Mouse (Mus musculus): ENCODE results near the gene Bpifc. TPM values are rescaled to one million over a fixed set of nuclear protein-coding genes. Genes with fewer than 3 reads are reported as not detected.

The Bpifc gene
- polyA plus RNA-seq (2015; fragmentation: Nextera tagmentation; extraction: Ambion mirVana), result not detected in 2 replicates

DNA sequence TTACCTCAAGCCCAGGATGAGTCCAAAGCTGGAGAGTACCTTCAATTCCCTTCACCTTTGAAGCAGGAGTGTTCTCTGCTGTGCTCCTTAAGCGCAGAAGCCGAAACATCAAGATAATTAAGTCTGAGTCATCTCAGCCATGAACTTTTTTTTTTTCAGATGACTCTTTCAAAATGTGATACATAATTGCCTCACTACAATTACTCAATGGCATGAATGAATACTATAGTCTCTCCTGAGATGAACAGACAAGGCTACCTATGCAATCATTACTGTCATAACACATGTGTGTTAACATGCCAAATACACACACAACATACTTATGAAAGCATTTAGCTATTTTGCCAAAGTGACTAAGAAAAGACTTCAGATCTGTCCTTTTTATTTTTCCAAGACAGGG lies at the start of gene Bpifc:
TSS of gene Bpifc (minus strand) at position 115 of the 400 bp plus-strand sequence.
- Histone ChIP-seq H3K9ac (ENCODE audit: low read depth, low read length) (no peak within 1 kb of the TSS), H3K36me3 (ENCODE audit: control insufficient read depth, insufficient read depth, low read length) (no peaks in the 10 kb centered on the region), H3K4me3 (ENCODE audit: low read depth, low read length) (no peak within 1 kb of the TSS), H3K27ac (ENCODE audit: low read length) (no peak within 1 kb of the TSS), H3K4me1 (ENCODE audit: control insufficient read depth, insufficient read depth, low read length) (no peaks in the 10 kb centered on the region), H3K9me3 (replicated peaks; ENCODE audit: control insufficient read depth, low read length, poor library complexity, severe bottlenecking) (no peaks in the 10 kb centered on the region), H3K27me3 (ENCODE audit: control insufficient read depth, insufficient read depth, low read depth, low read length) (no peaks in the 10 kb centered on the region), H3K4me2 (ENCODE audit: low read length) (no peak within 1 kb of the TSS)
- 98% methylated on average over 2 of the region's 2 CpGs for WGBS
- no peak for ATAC-seq

- Histone ChIP-seq H3K27me3 (ENCODE audit: control insufficient read depth, insufficient read depth, low read depth, low read length) (no peaks in the 10 kb centered on the region), H3K9me3 (replicated peaks; ENCODE audit: control insufficient read depth, low read length, poor library complexity, severe bottlenecking) (no peaks in the 10 kb centered on the region), H3K4me3 (ENCODE audit: low read depth, low read length) (no peak overlapping the region), H3K36me3 (ENCODE audit: control insufficient read depth, insufficient read depth, low read length) (peaks cover 28% of the 10 kb centered on the region), H3K27ac (ENCODE audit: low read length) (no peak overlapping the region), H3K9ac (ENCODE audit: low read depth, low read length) (no peak overlapping the region), H3K4me1 (ENCODE audit: control insufficient read depth, insufficient read depth, low read length) (0 out of 2 replicates have a peak, but pooled peaks cover 2% of the 10 kb centered on the region), H3K4me2 (ENCODE audit: low read length) (no peak overlapping the region)
- 51% methylated on average over 3 of the region's 3 CpGs for WGBS
- ATAC-seq, result no peak
Observed at GRCm38 (mm10) chr10:86060267-86060666, 48.6 kb upstream of the Bpifc start.

GRCm38 (mm10) chr10:86057712-86058111 lies 46.0 kb upstream of the Bpifc start:
- 56% methylated on average over 2 of the region's 2 CpGs for WGBS
- H3K27ac ChIP-seq (ENCODE audit: low read length), result no peak overlapping the region
- peaks cover 27% of the 10 kb centered on the region for H3K36me3 ChIP-seq (ENCODE audit: control insufficient read depth, insufficient read depth, low read length)
- H3K27me3 ChIP-seq (ENCODE audit: control insufficient read depth, insufficient read depth, low read depth, low read length), result no peaks in the 10 kb centered on the region
- no peak overlapping the region for H3K9ac ChIP-seq (ENCODE audit: low read depth, low read length)
- no peak overlapping the region for H3K4me3 ChIP-seq (ENCODE audit: low read depth, low read length)
- no peak for ATAC-seq
- H3K4me2 ChIP-seq (ENCODE audit: low read length), result no peak overlapping the region
- no peaks in the 10 kb centered on the region for H3K9me3 ChIP-seq (replicated peaks; ENCODE audit: control insufficient read depth, low read length, poor library complexity, severe bottlenecking)
- H3K4me1 ChIP-seq (ENCODE audit: control insufficient read depth, insufficient read depth, low read length), result no peaks in the 10 kb centered on the region

- no peak overlapping the region for H3K4me3 ChIP-seq (ENCODE audit: low read depth, low read length)
- no peak overlapping the region for H3K27ac ChIP-seq (ENCODE audit: low read length)
- ATAC-seq, result no peak
- no peak overlapping the region for H3K4me2 ChIP-seq (ENCODE audit: low read length)
- H3K9me3 ChIP-seq (replicated peaks; ENCODE audit: control insufficient read depth, low read length, poor library complexity, severe bottlenecking), result no peaks in the 10 kb centered on the region
- no peak overlapping the region for H3K9ac ChIP-seq (ENCODE audit: low read depth, low read length)
- peaks cover 25% of the 10 kb centered on the region for H3K36me3 ChIP-seq (ENCODE audit: control insufficient read depth, insufficient read depth, low read length)
- H3K4me1 ChIP-seq (ENCODE audit: control insufficient read depth, insufficient read depth, low read length), result no peaks in the 10 kb centered on the region
- 89% methylated on average over 11 of the region's 11 CpGs for WGBS
- H3K27me3 ChIP-seq (ENCODE audit: control insufficient read depth, insufficient read depth, low read depth, low read length), result no peaks in the 10 kb centered on the region
Observed at GRCm38 (mm10) chr10:86057286-86057685, 45.6 kb upstream of the Bpifc start.

- WGBS, result 86% methylated on average over 8 of the region's 8 CpGs
Observed at GRCm38 (mm10) chr10:86056297-86056903, 44.7 kb upstream of the Bpifc start.

GRCm38 (mm10) chr10:86052818-86053522 lies 41.3 kb upstream of the Bpifc start:
- no peaks in the 10 kb centered on the region for H3K4me1 ChIP-seq (ENCODE audit: control insufficient read depth, insufficient read depth, low read length)
- no peaks in the 10 kb centered on the region for H3K9me3 ChIP-seq (replicated peaks; ENCODE audit: control insufficient read depth, low read length, poor library complexity, severe bottlenecking)
- no peak overlapping the region for H3K4me3 ChIP-seq (ENCODE audit: low read depth, low read length)
- peaks cover 19% of the 10 kb centered on the region for H3K36me3 ChIP-seq (ENCODE audit: control insufficient read depth, insufficient read depth, low read length)
- 88% methylated on average over 10 of the region's 10 CpGs for WGBS
- H3K27me3 ChIP-seq (ENCODE audit: control insufficient read depth, insufficient read depth, low read depth, low read length), result no peaks in the 10 kb centered on the region
- H3K27ac ChIP-seq (ENCODE audit: low read length), result no peak overlapping the region
- H3K9ac ChIP-seq (ENCODE audit: low read depth, low read length), result no peak overlapping the region
- no peak overlapping the region for H3K4me2 ChIP-seq (ENCODE audit: low read length)
- no peak for ATAC-seq

More at GRCm38 (mm10) chr10:86056297-86056903, 44.7 kb upstream of the Bpifc start:
- H3K9me3 ChIP-seq (replicated peaks; ENCODE audit: control insufficient read depth, low read length, poor library complexity, severe bottlenecking), result no peaks in the 10 kb centered on the region
- H3K9ac ChIP-seq (ENCODE audit: low read depth, low read length), result no peak overlapping the region
- no peak overlapping the region for H3K4me3 ChIP-seq (ENCODE audit: low read depth, low read length)
- H3K27me3 ChIP-seq (ENCODE audit: control insufficient read depth, insufficient read depth, low read depth, low read length), result no peaks in the 10 kb centered on the region
- ATAC-seq, result no peak
- peaks cover 19% of the 10 kb centered on the region for H3K36me3 ChIP-seq (ENCODE audit: control insufficient read depth, insufficient read depth, low read length)
- H3K27ac ChIP-seq (ENCODE audit: low read length), result no peak overlapping the region
- H3K4me1 ChIP-seq (ENCODE audit: control insufficient read depth, insufficient read depth, low read length), result no peaks in the 10 kb centered on the region
- H3K4me2 ChIP-seq (ENCODE audit: low read length), result no peak overlapping the region

- no peaks in the 10 kb centered on the region for H3K4me1 ChIP-seq (ENCODE audit: control insufficient read depth, insufficient read depth, low read length)
- peaks cover 7% of the 10 kb centered on the region for H3K36me3 ChIP-seq (ENCODE audit: control insufficient read depth, insufficient read depth, low read length)
- H3K27ac ChIP-seq (ENCODE audit: low read length), result no peak overlapping the region
- H3K4me3 ChIP-seq (ENCODE audit: low read depth, low read length), result no peak overlapping the region
- no peak for ATAC-seq
- H3K27me3 ChIP-seq (ENCODE audit: control insufficient read depth, insufficient read depth, low read depth, low read length), result no peaks in the 10 kb centered on the region
- H3K4me2 ChIP-seq (ENCODE audit: low read length), result no peak overlapping the region
- H3K9me3 ChIP-seq (replicated peaks; ENCODE audit: control insufficient read depth, low read length, poor library complexity, severe bottlenecking), result no peaks in the 10 kb centered on the region
- WGBS, result 83% methylated on average over 2 of the region's 2 CpGs
- no peak overlapping the region for H3K9ac ChIP-seq (ENCODE audit: low read depth, low read length)
Observed at GRCm38 (mm10) chr10:86050522-86050921, 38.8 kb upstream of the Bpifc start.

GRCm38 (mm10) chr10:86047786-86048185 lies 36.1 kb upstream of the Bpifc start:
- no peak overlapping the region for H3K27ac ChIP-seq (ENCODE audit: low read length)
- H3K4me3 ChIP-seq (ENCODE audit: low read depth, low read length), result no peak overlapping the region
- H3K36me3 ChIP-seq (ENCODE audit: control insufficient read depth, insufficient read depth, low read length), result no peaks in the 10 kb centered on the region; the same call in 1 of the 2 replicates
- H3K4me2 ChIP-seq (ENCODE audit: low read length), result no peak overlapping the region
- 90% methylated on average over 9 of the region's 9 CpGs for WGBS
- H3K4me1 ChIP-seq (ENCODE audit: control insufficient read depth, insufficient read depth, low read length), result no peaks in the 10 kb centered on the region
- no peak for ATAC-seq
- no peak overlapping the region for H3K9ac ChIP-seq (ENCODE audit: low read depth, low read length)
- H3K9me3 ChIP-seq (replicated peaks; ENCODE audit: control insufficient read depth, low read length, poor library complexity, severe bottlenecking), result no peaks in the 10 kb centered on the region
- H3K27me3 ChIP-seq (ENCODE audit: control insufficient read depth, insufficient read depth, low read depth, low read length), result no peaks in the 10 kb centered on the region

DNA sequence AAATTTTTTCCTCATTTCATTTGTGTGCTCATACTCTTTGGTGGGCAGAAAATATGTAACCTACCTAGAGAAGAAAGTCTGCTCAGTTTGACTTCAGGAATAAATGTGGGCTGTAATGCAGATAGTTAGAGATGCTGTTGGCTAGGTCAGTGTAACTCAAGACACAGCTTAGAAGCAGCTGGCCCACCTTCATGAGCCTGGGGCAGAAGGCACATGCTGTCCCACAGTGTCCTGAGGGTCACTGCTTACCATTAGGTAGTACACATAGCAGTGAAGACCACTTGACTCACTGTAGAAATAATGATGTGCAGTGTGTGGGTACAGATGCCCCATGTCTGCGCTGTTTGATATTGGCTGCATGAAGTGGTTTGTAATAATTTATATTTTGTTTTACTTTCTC lies 34.7 kb upstream of the Bpifc start:
- Histone ChIP-seq H3K4me2 (ENCODE audit: low read length) (no peak overlapping the region), H3K27me3 (ENCODE audit: control insufficient read depth, insufficient read depth, low read depth, low read length) (no peaks in the 10 kb centered on the region), H3K36me3 (ENCODE audit: control insufficient read depth, insufficient read depth, low read length) (no peaks in the 10 kb centered on the region; the same call in 1 of the 2 replicates), H3K27ac (ENCODE audit: low read length) (no peak overlapping the region), H3K9me3 (replicated peaks; ENCODE audit: control insufficient read depth, low read length, poor library complexity, severe bottlenecking) (no peaks in the 10 kb centered on the region), H3K9ac (ENCODE audit: low read depth, low read length) (no peak overlapping the region), H3K4me1 (ENCODE audit: control insufficient read depth, insufficient read depth, low read length) (no peaks in the 10 kb centered on the region), H3K4me3 (ENCODE audit: low read depth, low read length) (no peak overlapping the region)
- ATAC-seq, result no peak
- 100% methylated on average over 1 of the region's 1 CpGs for WGBS
